Mouse (Mus musculus) right cerebral cortex, postnatal 4 days (tissue): ENCODE measurements around the gene Exoc6b.
"Not testable (repeated sequence)": the region's sequence is repeated elsewhere in the genome, so short reads cannot be mapped to it uniquely, and the experiment has no call there.

ENCODE experiments used
- DNase-seq: peaks from one replicate; pipeline ENCODE4 v3.0.0-alpha.2; 2022

The Exoc6b gene

DNA sequence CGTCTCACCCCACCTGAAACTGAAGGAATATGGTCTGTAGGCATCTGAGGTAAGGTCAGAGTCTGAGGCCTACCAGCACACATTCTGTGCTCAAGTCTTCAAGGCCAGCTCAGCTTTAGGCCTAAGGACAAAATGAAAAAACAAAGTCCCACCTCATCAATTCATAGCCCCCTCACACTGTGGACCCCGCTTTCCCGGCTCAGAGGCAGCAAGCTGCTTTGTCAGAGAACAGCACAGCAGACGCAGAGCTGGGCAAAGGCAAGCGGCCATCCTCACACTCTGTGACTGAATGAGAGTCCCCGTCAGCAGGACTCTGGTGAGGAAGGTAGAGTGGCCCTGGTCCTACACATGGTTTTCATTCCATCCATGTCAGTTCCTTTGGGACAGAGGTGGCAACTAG lies 450.1 kb downstream of the Exoc6b start:
- no peak for DNase-seq

- no peak for DNase-seq
These were observed 452.3 kb downstream of the Exoc6b start for GRCm38 (mm10) chr6:84617051-84617450.

GRCm38 (mm10) chr6:84616586-84616985 lies 452.7 kb downstream of the Exoc6b start:
- no peak for DNase-seq

DNA sequence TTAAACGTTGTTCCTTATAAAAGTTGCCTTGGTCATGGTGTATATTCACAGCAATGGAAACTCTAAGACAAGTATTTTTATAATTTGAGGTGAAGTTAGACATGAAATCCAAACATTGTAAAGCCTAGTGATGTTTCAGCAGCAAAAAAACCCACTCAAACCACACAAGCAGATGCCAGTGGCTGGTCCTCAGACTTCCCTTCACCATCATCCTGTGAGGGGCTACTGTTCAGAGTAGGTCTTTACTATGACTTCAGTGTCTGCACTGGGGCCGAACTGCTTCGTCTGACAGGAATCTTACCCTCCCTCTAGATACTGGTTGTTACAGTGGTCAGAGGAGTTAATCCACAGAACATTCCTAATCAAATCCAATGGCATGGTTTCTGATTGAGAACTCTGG lies 455.8 kb downstream of the Exoc6b start:
- DNase-seq = no peak

- DNase-seq = no peak
These were observed 468.0 kb downstream of the Exoc6b start for GRCm38 (mm10) chr6:84601136-84601889.

- DNase-seq = not testable (repeated sequence)
These were observed 470.0 kb downstream of the Exoc6b start for GRCm38 (mm10) chr6:84599296-84599695.

DNA sequence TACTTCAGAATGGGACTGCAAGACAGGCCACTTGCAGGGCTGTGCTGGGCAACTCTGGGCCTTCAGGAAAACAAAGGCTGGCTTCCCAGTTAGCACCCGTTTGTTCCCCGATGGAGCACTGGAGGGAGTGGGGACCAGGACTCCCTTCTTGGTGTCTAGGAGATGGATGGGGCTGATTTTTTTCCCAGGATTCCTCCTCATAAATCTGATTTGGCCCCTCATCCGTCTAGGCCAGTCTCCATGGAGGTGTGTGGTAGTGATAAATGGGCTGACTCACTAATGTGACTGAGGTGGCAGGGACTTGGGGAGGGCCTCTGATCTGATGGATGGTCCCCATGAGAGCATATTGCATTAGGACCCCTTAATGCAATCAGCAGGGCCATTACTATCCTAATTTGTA lies 470.6 kb downstream of the Exoc6b start:
- DNase-seq = no peak

DNA sequence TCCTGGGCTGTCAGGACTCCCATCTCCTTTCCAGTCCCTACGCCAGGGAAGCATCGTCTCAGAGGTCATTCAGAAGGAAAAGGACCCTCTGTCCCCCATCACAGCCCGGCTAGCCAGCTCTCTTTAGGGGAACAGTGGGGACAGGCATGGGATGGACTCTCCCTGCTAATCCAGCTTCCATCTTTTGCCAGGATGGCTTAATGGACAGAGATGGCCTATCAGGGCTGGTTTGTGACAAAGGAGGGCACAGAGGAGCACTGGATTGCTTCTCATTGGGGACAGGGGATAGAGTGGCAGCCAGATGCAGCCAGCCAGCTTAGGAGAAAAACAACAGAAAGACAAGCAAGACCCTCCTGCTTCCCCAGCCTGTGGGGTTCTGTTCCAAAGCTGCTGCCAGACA lies 474.7 kb downstream of the Exoc6b start:
- DNase-seq = no peak

GRCm38 (mm10) chr6:84593693-84594092 lies 475.6 kb downstream of the Exoc6b start, which contains the start of gene Cyp26b1:
Gene Cyp26b1 (minus strand): TSS chr6:84593908.
- no peak for DNase-seq

DNA sequence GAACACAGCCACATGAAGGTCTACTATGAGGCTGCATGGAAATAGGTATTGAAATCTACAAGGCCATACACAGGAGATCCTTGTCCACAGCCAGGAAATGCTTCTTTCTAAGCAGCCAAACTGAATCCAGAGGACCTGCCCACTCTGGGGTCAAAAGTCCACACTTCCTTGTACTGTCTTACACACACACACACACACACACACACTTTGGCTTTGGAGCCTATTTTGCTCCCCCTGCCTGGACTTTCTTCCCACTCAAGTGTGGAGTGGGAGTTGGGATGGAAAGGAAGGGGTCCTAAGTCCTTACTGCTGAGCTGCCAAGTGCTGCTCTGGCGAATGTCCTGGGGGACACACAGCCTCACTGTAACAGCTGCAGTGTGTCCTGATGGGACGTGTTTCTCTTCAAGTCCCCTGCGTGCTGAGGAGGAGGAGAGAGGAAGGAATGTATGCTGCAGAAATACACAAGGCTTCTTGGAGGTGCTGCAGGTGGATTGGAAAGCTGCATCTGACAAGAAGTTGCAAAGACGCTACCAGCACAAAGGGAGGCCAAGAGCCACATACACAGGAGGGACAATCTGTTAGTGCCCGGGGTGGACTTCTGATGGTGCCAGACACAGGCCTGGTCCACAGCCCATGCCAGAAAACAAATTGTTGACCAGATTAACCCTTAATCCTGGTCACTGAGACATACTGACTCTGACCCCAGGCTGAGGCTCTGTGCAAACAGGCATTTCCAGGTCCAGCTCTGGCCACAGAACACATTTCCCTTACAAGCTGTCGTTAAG lies 478.2 kb downstream of the Exoc6b start:
- DNase-seq = no peak

DNA sequence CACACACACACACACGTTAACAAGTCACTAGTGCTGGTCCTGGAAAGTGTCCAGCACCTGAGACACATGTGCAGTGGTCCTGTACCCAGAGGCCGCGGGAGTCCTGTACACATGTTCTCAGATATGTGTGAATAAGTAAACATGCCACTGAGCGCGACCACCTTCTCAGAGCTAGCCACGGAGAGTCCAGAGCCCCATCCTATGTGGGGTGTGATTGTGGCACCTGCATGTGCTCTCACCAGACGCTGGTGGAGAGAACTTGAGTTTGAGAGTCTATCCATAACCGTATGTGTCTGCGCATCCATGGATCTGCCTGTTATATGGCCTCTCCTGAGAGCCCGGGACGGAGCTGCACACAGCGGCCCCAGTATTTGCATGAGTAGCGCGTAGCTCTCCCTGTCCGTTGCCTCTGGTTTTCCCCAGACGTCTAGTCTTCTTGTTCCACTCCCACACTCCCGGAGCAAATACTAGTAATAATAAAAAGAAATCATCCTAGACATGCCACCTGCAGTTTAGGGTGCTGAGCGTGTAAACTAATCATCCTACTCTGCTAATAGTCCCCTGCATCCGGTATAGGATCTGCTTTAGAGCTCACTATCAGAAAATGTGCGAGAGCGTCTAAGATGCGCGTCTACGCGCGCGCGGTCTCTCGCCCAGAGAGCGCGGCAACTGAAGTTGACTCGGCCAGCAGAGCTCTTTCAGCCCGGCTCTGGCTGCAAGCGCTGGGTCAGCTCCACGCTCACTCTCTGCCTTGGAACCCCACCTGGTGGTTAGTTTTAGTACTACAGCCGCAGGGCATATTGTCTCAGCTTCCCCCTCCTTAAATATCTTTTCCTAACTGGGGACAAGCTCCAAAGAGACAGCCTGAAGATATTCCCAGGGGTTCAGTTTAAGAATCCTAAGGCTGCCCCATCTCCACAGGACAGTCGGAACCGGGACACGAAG lies 479.3 kb downstream of the Exoc6b start:
- peak; percentile 93 for DNase-seq

- peak; percentile 53 for DNase-seq
These were observed 480.2 kb downstream of the Exoc6b start for GRCm38 (mm10) chr6:84588895-84589652.

DNA sequence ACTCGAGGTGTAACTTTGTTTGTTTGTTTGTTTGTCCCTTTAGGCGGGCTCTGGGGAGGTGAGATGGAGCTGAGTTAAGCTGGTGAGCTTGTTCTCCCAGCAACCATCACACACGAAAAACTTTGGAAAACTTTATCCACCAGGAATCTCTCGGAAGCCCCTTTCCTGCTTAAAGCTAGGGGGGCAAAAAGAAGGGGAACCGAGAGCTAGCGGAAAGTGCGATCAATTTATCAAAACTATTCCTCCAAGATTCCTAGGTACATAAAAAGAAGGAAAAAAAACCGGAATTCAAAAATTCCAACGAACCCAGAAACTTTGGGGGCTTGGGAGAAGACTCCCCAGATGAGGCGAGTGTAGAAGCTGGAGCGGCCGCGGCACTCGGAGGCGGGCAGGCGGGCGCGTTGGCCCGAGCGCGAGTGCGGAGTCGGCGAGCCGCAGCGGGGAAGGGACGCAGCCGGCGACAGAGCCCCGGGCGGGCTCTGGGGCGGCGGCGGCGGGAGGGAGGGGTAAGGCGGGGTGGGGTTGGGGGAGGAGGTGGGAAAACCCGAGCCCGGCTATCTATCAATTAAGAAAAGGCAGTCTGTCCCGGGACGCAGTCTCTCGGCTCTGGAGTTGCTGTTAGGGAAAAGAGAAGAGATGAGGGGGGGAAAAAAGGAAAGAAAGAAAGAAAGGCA lies 481.0 kb downstream of the Exoc6b start:
- DNase-seq = no peak

- DNase-seq = no peak
These were observed 481.7 kb downstream of the Exoc6b start for GRCm38 (mm10) chr6:84587471-84588101.

- DNase-seq = peak; percentile 1
These were observed 482.6 kb downstream of the Exoc6b start for GRCm38 (mm10) chr6:84586551-84587200.

- no peak for DNase-seq
These were observed 483.5 kb downstream of the Exoc6b start for GRCm38 (mm10) chr6:84585686-84586300.

DNA sequence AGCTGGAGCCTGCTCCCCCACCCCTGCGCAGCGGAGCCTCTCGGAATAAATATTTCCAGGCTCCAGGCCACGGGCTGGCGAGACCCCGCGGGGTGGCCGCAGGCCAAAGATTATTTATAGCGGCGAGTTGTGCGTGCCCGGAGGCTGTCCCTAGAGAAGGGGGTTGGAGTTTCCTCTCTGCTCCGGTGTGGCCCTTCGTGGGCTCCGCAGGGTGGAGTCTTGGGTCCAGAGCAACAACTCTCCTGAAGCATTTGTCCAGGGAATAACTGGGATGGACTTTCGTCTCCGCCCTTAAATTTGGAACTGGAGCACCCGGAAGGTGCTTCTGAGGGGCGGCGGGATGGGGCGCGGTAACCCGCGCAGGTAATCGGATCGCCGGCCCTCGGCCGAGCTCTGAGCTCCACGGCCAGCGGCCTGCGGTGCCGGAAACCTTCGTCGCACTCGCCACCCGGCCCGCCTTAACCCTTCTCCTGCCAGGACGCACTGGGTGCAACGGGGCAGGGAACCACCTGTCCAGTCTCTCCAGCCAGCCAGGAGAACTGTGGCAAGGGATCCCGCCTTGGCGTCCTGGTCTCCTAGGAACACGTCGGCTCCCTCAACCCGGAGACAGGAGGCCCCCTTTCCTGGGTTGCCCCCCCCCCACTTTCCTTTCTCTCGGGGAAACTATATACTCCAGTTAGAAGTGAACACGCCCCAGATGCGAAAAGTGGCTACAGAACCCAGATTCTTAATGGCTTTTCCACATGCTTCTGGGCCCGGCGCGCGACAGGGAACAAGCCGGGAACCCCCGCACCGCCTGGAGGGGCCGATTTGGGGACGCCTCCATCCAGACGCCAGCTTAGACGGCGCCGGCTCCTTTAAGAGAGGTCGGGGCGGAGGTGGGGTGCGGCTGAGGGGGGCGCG lies 484.3 kb downstream of the Exoc6b start:
- DNase-seq = no peak

GRCm38 (mm10) chr6:84583841-84584782 lies 485.2 kb downstream of the Exoc6b start:
- DNase-seq = peak; percentile 35
